Mouse (Mus musculus) spleen, adult 2 months (tissue): ENCODE data around the gene G430095P16Rik. TPM values are rescaled to one million over a fixed set of nuclear protein-coding genes. Genes with fewer than 3 reads are reported as not detected.

Experiments
- DNase-seq, 2 experiments: peaks; one replicate each; pipeline versions ENCODE4 v3.0.0 to v3.0.0-alpha.2; 2012 to 2021; ENCODE audit warnings: low spot score in 2 of 2, low read depth in 1 of 2
- H3K27ac ChIP-seq: fragments of 200-500 bp; 2 replicates; pipeline ENCODE4 v1.5.1; 2012; ENCODE audit warnings: low read length, inconsistent platforms; ENCODE audit not compliant: insufficient read depth
- H3K27me3 ChIP-seq: fragments of 200-500 bp; 2 replicates; pipeline ENCODE4 v1.6.1; 2012; ENCODE audit warnings: mild to moderate bottlenecking, moderate library complexity, low read length, inconsistent platforms; ENCODE audit not compliant: control insufficient read depth, insufficient read depth
- H3K36me3 ChIP-seq: fragments of 200-500 bp; 2 replicates; pipeline ENCODE4 v1.6.1; 2012; ENCODE audit warnings: mild to moderate bottlenecking, low read length, inconsistent platforms; ENCODE audit not compliant: control insufficient read depth, insufficient read depth
- H3K4me1 ChIP-seq: fragments of 200-500 bp; 2 replicates; pipeline ENCODE4 v1.6.1; 2011; ENCODE audit warnings: inconsistent platforms; ENCODE audit not compliant: control insufficient read depth, insufficient read depth, insufficient read length
- H3K4me3 ChIP-seq: fragments of 200-500 bp; 2 replicates; pipeline ENCODE4 v1.5.1; 2011; ENCODE audit warnings: mild to moderate bottlenecking, inconsistent platforms; ENCODE audit not compliant: insufficient read depth, insufficient read length; ENCODE audit errors: extremely low read depth
- CTCF ChIP-seq: fragments of 200-500 bp; IDR thresholded peaks from 2 replicates; pipeline ENCODE4 v1.5.1; 2011; ENCODE audit warnings: mild to moderate bottlenecking, inconsistent platforms; ENCODE audit not compliant: insufficient read depth, insufficient read length, insufficient replicate concordance; ENCODE audit errors: extremely low read depth
- POLR2A ChIP-seq: fragments of 200-500 bp; IDR thresholded peaks from 2 replicates; pipeline ENCODE4 v1.6.1; 2011; ENCODE audit warnings: low read depth, low read length, inconsistent platforms
- whole genome bisulfite sequencing: fragments of 180-500 bp; shearing (Covaris S2); methylation state at CpG from one replicate; pipeline ENCODE4 v1.1.7; 2018; 5-methylcytosine and 5-hydroxymethylcytosine counted together
- polyA plus RNA-seq: library from polyadenylated mRNA; depleted of rRNA; stranded (reverse); fragments of >200 nt; gene quantifications from 2 replicates; pipeline ENCODE4 v1.2.3, GENCODE M21; 2012

Gene G430095P16Rik
- polyA plus RNA-seq, 1 experiment: 4.5 TPM

DNA sequence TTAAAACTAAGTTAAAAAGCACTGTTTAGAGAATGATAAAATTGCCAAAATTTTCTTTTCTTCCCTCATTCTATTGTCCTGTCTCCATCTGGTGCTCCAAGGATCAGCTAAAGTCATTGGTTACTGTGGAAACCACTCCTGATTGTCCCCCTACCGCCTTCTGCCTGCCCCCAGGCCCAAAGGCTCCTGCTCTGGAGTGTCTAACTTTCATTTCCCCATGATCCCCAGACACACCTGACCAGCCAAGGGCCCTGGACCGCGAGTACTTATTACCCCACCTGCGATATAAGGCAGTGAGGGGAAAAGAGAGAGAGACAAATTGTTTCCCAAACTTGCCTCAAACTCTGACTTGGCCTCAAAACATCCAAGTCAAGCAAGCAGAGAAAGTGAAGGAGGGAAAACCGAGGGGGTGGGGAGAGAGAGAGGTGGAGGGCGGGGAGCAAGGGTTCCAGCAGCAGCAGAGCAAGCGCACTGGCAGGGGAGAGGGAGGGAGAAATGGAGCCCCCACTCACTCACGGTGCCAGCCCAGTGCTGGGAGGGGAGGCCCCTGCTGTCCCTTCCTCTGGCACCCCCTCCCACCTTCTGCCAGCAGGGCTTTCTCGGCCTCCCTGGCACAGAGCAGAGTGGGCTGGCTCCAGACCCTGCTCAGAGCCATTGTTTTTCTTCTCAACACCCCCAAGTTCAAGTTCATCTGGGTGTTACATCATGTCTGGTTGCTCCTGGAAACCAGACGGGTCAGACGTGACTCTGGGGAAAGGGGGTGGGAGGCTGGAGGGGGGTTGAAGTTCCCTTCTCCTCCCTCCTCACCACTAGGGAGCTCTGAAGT lies 10.7 kb upstream of the G430095P16Rik start:
- Histone ChIP-seq H3K27ac (no peak overlapping the region), H3K27me3 (0 out of 2 replicates have a peak, but pooled peaks cover 1% of the 10 kb centered on the region), H3K36me3 (no peaks in the 10 kb centered on the region), H3K4me1 (peaks cover 9% of the 10 kb centered on the region), H3K4me3 (no peak overlapping the region)
- DNase-seq: no peak
- no peak for TF ChIP-seq POLR2A
- no peak for TF ChIP-seq CTCF
- WGBS: 62% methylated on average over 11 of the region's 11 CpGs

DNA sequence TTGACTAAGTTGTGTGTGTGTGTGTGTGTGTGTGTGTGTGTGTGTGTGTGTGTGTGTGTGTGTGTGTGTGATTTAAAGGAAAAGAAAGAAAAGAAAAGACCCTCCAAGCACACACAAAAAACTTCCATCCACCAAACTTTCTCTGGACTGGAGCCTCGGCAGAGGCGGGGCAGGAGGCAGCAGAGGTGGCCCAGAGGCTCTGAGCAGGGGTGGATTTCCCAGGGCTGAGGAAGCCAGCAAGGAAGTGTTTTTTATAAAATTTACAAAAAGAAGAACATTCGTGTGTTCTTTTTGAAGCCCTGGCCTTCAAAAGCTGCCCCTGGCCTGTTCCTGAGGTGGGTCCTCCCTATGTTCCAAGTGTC lies 10.1 kb upstream of the G430095P16Rik start:
- peaks cover 6% of the 10 kb centered on the region; the same call in 1 of the 2 replicates for H3K4me1 ChIP-seq
- no peaks in the 10 kb centered on the region for H3K36me3 ChIP-seq
- no peak for TF ChIP-seq CTCF
- TF ChIP-seq POLR2A: no peak
- H3K27me3 ChIP-seq: no peaks in the 10 kb centered on the region
- no peak overlapping the region for H3K4me3 ChIP-seq
- 48% methylated on average over 3 of the region's 3 CpGs for WGBS
- DNase-seq: no peak
- H3K27ac ChIP-seq: no peak overlapping the region

DNA sequence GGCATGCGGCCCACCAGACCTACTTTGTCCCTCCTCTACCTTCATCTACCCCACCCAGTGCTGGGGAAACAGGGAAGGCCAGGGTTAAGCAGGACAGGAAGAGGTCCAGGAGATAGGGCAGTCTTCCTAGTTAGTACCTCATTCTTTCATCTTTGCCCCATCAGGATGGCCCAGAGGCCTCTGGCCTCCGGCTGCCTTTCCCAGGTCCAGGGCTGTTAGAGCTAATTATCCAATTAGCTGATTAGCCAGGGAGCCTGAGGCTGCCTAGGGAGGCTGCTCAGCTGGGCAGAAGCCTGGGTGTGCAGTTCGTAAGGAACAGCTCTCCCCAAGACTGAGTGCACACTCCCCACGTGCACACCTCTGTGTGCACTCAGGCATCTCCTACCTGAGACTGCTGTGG lies 9.4 kb upstream of the G430095P16Rik start:
- Histone ChIP-seq H3K27me3 (no peaks in the 10 kb centered on the region), H3K4me3 (no peak overlapping the region), H3K4me1 (no peaks in the 10 kb centered on the region), H3K36me3 (no peaks in the 10 kb centered on the region), H3K27ac (no peak overlapping the region)
- DNase-seq: no peak
- WGBS: 93% methylated on average over 4 of the region's 4 CpGs
- TF ChIP-seq CTCF: no peak
- no peak for TF ChIP-seq POLR2A

DNA sequence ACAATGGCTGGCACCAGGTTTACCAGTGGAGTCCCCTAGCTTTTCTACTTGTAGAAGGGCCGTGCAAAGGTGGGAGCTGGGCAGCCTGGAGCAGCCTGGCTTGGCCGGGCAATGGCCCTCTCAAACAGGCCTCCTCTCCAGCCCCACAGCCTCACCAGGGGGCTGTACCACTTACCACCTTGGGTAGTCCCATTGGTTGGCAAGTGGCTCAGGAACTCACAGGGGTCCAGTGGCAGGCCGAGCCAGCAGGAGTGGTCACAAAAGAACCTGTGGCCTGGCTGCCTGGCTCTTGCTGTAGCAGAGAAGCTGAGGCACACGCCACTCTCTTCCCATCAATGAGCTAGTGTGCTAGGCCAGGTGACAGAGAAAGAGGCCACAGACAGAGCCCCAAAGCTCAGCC lies 8.6 kb upstream of the G430095P16Rik start:
- no peak for TF ChIP-seq POLR2A
- DNase-seq: no peak
- H3K4me3 ChIP-seq: no peak overlapping the region
- WGBS: 90% methylated on average over 4 of the region's 4 CpGs
- H3K27me3 ChIP-seq: no peaks in the 10 kb centered on the region
- no peaks in the 10 kb centered on the region for H3K36me3 ChIP-seq
- H3K4me1 ChIP-seq: no peaks in the 10 kb centered on the region
- H3K27ac ChIP-seq: no peak overlapping the region

DNA sequence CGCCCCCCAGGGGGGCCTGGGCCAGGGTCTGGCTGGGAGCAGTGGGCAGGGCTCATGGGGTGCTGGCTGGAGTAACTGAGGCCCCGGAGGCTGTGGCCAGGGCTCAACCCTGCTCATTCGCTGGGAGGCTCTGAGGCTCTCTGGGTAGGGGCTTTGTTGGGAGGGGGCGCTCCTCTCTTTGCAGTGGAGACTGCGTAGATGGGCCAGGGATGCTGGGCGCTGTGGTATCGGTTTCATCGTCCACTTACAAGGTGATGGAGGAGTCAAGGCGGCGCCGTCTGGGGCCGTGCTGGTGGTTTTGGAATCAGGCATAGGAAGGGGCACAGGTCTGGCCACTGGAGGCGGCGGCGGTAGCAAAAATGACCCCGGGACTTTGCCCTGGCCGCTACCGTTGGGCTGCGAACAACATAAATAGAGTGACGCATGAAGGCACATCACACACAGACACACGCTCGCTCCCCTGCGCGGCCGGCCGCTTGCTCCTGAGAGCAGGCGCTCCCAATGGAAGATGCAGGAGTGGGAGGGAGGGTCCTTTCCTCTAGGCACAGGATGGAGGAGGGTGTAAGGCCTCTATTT lies 6.8 kb upstream of the G430095P16Rik start:
- Histone ChIP-seq H3K36me3 (no peaks in the 10 kb centered on the region), H3K27me3 (no peaks in the 10 kb centered on the region), H3K4me3 (no peak overlapping the region), H3K4me1 (no peaks in the 10 kb centered on the region), H3K27ac (no peak overlapping the region)
- 96% methylated on average over 27 of the region's 27 CpGs for WGBS
- TF ChIP-seq CTCF (no peak), POLR2A (no peak)
- no peak for DNase-seq

DNA sequence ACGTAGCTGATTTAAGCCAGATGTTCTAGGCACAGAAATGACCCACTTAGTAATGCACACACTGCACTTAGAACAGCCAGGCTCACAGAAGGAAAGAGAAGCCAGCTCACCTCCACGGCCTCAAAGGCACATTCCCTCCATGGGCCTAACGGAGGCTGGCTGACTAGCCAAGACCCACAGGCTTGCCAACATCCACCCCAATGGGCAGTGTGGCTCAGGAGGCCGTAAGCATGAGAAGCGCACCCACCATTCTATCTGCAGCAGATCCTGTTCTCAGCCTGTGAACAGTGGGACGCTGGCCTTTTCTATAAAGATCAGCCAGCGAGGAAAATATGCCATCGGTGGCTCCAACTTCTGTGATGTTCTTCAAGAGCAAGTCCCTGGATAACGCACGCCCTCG lies 6.0 kb upstream of the G430095P16Rik start:
- no peaks in the 10 kb centered on the region for H3K36me3 ChIP-seq
- no peak overlapping the region for H3K4me3 ChIP-seq
- no peaks in the 10 kb centered on the region for H3K27me3 ChIP-seq
- 96% methylated on average over 11 of the region's 11 CpGs for WGBS
- no peaks in the 10 kb centered on the region for H3K4me1 ChIP-seq
- TF ChIP-seq CTCF (no peak), POLR2A (no peak)
- DNase-seq: no peak
- no peak overlapping the region for H3K27ac ChIP-seq

DNA sequence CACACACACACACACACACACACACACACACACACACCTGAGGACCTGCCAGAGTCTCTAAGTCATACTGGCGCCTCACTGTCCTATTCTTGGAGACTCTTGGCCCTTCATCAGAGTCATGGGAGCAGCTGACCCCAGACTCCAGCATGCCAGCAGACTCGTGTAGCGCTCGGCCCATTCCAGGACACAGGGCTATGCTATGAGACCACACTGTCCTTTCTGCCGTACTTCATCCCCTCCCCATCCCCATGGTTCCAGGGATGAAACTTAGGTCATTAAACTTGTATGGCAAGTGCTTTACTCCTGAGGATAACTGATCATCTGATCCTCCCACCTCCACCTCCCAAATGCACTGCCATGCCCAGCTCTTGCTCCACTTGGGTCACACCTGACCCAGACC lies 4.3 kb upstream of the G430095P16Rik start:
- TF ChIP-seq POLR2A (no peak), CTCF (no peak)
- H3K27ac ChIP-seq: no peak overlapping the region
- no peak for DNase-seq
- WGBS: 87% methylated on average over 5 of the region's 5 CpGs
- no peaks in the 10 kb centered on the region for H3K36me3 ChIP-seq
- no peaks in the 10 kb centered on the region for H3K27me3 ChIP-seq
- peaks cover 7% of the 10 kb centered on the region; the same call in 1 of the 2 replicates for H3K4me1 ChIP-seq
- H3K4me3 ChIP-seq: no peak overlapping the region
